Mouse (Mus musculus) myocyte (in vitro differentiated cells): ENCODE measurements around the gene Kcnn3. TPM values are rescaled to one million over a fixed set of nuclear protein-coding genes. Genes with fewer than 3 reads are reported as not detected.

Experiments used
- H3K27me3 ChIP-seq: one replicate; pipeline ENCODE4 v1.6.1; 2011; ENCODE audit not compliant: control insufficient read depth, insufficient read depth, insufficient read length
- H3K36me3 ChIP-seq: one replicate; pipeline ENCODE4 v1.6.1; 2011; ENCODE audit not compliant: control insufficient read depth, insufficient read depth
- H3K4me2 ChIP-seq: one replicate; pipeline ENCODE4 v1.6.1; 2011; ENCODE audit warnings: low read depth, control low read depth
- H3K4me3 ChIP-seq: one replicate; pipeline ENCODE4 v1.5.1; 2011; ENCODE audit warnings: mild to moderate bottlenecking, control low read depth, moderate library complexity
- H3K79me2 ChIP-seq: one replicate; pipeline ENCODE4 v1.6.1; 2011; ENCODE audit not compliant: control insufficient read depth, insufficient read depth
- H3ac ChIP-seq: one replicate; pipeline ENCODE4 v1.6.1; 2011; ENCODE audit not compliant: control insufficient read depth, insufficient read length
- CEBPB ChIP-seq: IDR thresholded peaks from 2 replicates; pipeline ENCODE4 v1.6.1; 2011; ENCODE audit warnings: mild to moderate bottlenecking, moderate library complexity; ENCODE audit not compliant: poor library complexity, insufficient read depth, severe bottlenecking
- E2F4 ChIP-seq: IDR thresholded peaks from one replicate; pipeline ENCODE4 v1.6.1; 2011; ENCODE audit warnings: mild to moderate bottlenecking, control low read depth, moderate library complexity; ENCODE audit not compliant: insufficient read depth
- MAX ChIP-seq: IDR thresholded peaks from one replicate; pipeline ENCODE4 v1.6.1; 2011; ENCODE audit warnings: low read depth, mild to moderate bottlenecking, control low read depth
- MYOD1 ChIP-seq, 3 experiments: IDR thresholded peaks; one replicate each; pipeline ENCODE4 v1.6.1; 2011; ENCODE audit warnings: control low read depth in 2 of 3, low read depth in 2 of 3, mild to moderate bottlenecking in 2 of 3, moderate library complexity in 1 of 3; ENCODE audit not compliant: insufficient read length in 2 of 3, control insufficient read depth in 1 of 3
- MYOG ChIP-seq, 3 experiments: IDR thresholded peaks; one replicate each; pipeline ENCODE4 v1.6.1; 2011; ENCODE audit warnings: control low read depth in 2 of 3, low read depth in 2 of 3, mild to moderate bottlenecking in 2 of 3; ENCODE audit not compliant: insufficient read length in 2 of 3, control insufficient read depth in 1 of 3, insufficient read depth in 1 of 3
- POLR2A ChIP-seq: IDR thresholded peaks from one replicate; pipeline ENCODE4 v1.6.1; 2011; ENCODE audit warnings: low read depth, mild to moderate bottlenecking, control low read depth, moderate library complexity; ENCODE audit not compliant: insufficient read length
- POLR2AphosphoS2 ChIP-seq: IDR thresholded peaks from one replicate; pipeline ENCODE4 v1.6.1; 2011; ENCODE audit warnings: low read depth, control low read depth; ENCODE audit not compliant: insufficient read length
- REST ChIP-seq: IDR thresholded peaks from one replicate; pipeline ENCODE4 v1.6.1; 2011; ENCODE audit warnings: mild to moderate bottlenecking, control low read depth, moderate library complexity; ENCODE audit not compliant: insufficient read depth, insufficient read length
- SRF ChIP-seq: IDR thresholded peaks from one replicate; pipeline ENCODE4 v1.6.1; 2011; ENCODE audit warnings: low read depth; ENCODE audit not compliant: control insufficient read depth, insufficient read length
- TCF12 ChIP-seq: IDR thresholded peaks from one replicate; pipeline ENCODE4 v1.6.1; 2011; ENCODE audit warnings: mild to moderate bottlenecking, control low read depth; ENCODE audit not compliant: poor library complexity, insufficient read depth, severe bottlenecking
- TCF3 ChIP-seq: IDR thresholded peaks from one replicate; pipeline ENCODE4 v1.6.1; 2011; ENCODE audit warnings: low read depth, control low read depth; ENCODE audit not compliant: insufficient read length
- USF1 ChIP-seq: IDR thresholded peaks from one replicate; pipeline ENCODE4 v1.6.1; 2011; ENCODE audit warnings: low read depth, mild to moderate bottlenecking, control low read depth, moderate library complexity
- polyA plus RNA-seq: library from polyadenylated mRNA; unstranded; fragments of >200 nt; fragmentation: generic; extraction: Trizol; gene quantifications from one replicate; pipeline ENCODE4 v1.2.1, GENCODE M21; 2012; ENCODE audit warnings: missing spikeins

The Kcnn3 gene
- polyA plus RNA-seq, 1 experiment: 0.68 TPM

DNA sequence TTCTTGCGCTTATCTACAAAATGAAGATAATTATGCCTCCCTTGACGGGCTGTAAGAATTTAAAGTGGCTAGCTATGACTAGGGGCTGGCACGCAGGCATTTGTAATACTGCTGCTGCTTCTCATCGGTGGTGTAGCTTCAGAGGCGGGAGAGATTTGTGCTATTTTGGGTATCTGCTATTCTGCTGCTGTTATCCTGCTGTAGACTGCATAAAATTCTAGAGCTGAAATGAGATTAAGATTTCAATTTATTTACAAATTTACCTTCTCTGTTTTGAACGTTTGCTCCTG, 195.9 kb downstream of the Kcnn3 start:
- no peak for TF ChIP-seq TCF12
- no peak for TF ChIP-seq POLR2AphosphoS2
- no peak for TF ChIP-seq SRF
- TF ChIP-seq MYOG (IDR thresholded peaks at IDR 0.05; ENCODE audit: control insufficient read depth in 1 of 3, insufficient read depth in 1 of 3, insufficient read length in 2 of 3, low read depth in 2 of 3): no peak
- TF ChIP-seq E2F4: no peak
- TF ChIP-seq TCF3: no peak
- TF ChIP-seq USF1: no peak
- TF ChIP-seq REST: no peak
- no peak for TF ChIP-seq MYOD1 (IDR thresholded peaks at IDR 0.05; ENCODE audit: control insufficient read depth in 1 of 3, insufficient read length in 2 of 3, low read depth in 2 of 3)
- TF ChIP-seq MAX: no peak
- no peak for TF ChIP-seq CEBPB
- TF ChIP-seq POLR2A: no peak

DNA sequence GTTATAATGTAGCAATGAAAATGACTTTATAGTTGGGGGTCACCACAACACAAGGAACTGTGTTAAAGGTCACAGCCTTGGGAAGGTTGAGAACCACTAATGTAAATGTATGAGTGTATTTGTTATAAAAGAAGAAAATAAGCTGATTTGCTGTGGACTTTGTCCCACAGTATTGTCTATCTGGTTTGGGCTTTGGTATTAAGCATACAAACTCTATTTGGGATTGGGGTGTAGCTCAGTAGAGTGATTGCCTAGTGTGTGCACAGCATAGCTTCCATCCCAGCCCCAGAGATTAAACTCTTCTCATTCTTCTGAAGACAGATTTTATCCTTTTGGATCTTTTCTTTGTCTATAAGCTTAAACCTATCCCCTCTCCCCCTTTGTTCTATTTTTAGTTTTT, 202.1 kb downstream of the Kcnn3 start:
- no peak overlapping the region for H3K4me3 ChIP-seq
- no peaks in the 10 kb centered on the region for H3K36me3 ChIP-seq
- no peak overlapping the region for H3ac ChIP-seq
- H3K4me2 ChIP-seq: no peak overlapping the region
- H3K27me3 ChIP-seq: no peaks in the 10 kb centered on the region
- TF ChIP-seq MAX: no peak
- TF ChIP-seq REST: no peak
- no peak for TF ChIP-seq SRF
- no peak for TF ChIP-seq POLR2AphosphoS2
- TF ChIP-seq CEBPB: no peak
- TF ChIP-seq MYOD1 (IDR thresholded peaks at IDR 0.05; ENCODE audit: control insufficient read depth in 1 of 3, insufficient read length in 2 of 3, low read depth in 2 of 3): no peak
- TF ChIP-seq TCF12: no peak
- no peak for TF ChIP-seq USF1
- TF ChIP-seq E2F4: no peak
- no peak for TF ChIP-seq TCF3
- no peak for TF ChIP-seq MYOG (IDR thresholded peaks at IDR 0.05; ENCODE audit: control insufficient read depth in 1 of 3, insufficient read depth in 1 of 3, insufficient read length in 2 of 3, low read depth in 2 of 3)
- TF ChIP-seq POLR2A: no peak
- peaks cover 68% of the 10 kb centered on the region for H3K79me2 ChIP-seq

More for the DNA sequence above, 195.9 kb downstream of the Kcnn3 start:
- H3K79me2 ChIP-seq: peaks cover 37% of the 10 kb centered on the region
- H3K27me3 ChIP-seq: peaks cover 3% of the 10 kb centered on the region
- no peaks in the 10 kb centered on the region for H3K36me3 ChIP-seq
- H3K4me3 ChIP-seq: peak overlapping the region; percentile 56
- H3K4me2 ChIP-seq: peak overlapping the region; percentile 83
- peak overlapping the region; percentile 54 for H3ac ChIP-seq

DNA sequence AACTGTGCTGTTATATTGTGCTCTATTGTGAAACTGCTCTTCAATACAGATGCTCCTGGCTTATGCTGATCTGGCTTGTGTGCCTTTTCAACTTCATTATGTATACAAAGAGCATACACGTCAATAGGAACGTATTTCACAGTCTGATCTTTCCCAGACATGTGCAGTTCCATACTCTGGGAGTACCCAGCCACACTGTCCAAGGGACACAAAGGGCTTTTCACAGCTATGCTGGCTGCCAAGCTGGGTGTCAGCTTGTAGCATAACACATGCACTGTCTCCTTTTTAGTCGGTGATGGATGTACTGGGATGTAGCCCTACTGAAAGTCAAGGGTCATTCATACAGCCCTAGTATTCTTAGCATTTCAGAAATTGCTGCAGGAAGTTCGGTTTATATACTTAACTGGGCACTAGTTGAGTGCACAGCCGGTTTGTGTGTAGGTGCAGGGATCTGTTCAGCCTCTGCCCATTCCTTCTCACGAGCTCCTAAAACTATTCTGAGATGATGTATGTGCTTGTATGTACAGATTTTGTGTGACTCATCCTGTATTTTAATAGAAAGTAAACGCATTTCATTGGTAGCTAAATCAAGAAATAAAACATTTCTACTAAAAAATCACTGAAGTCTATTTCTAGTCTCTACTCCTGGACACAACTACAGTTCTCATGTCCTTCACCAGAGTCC, 203.6 kb downstream of the Kcnn3 start:
- H3ac ChIP-seq: no peak overlapping the region
- H3K27me3 ChIP-seq: no peaks in the 10 kb centered on the region
- peaks cover 70% of the 10 kb centered on the region for H3K79me2 ChIP-seq
- H3K4me2 ChIP-seq: no peak overlapping the region
- no peak overlapping the region for H3K4me3 ChIP-seq
- no peak for TF ChIP-seq E2F4
- TF ChIP-seq REST: no peak
- no peak for TF ChIP-seq MYOG (IDR thresholded peaks at IDR 0.05; ENCODE audit: control insufficient read depth in 1 of 3, insufficient read depth in 1 of 3, insufficient read length in 2 of 3, low read depth in 2 of 3)
- no peak for TF ChIP-seq SRF
- no peak for TF ChIP-seq MAX
- no peak for TF ChIP-seq POLR2AphosphoS2
- no peak for TF ChIP-seq POLR2A
- TF ChIP-seq MYOD1 (IDR thresholded peaks at IDR 0.05; ENCODE audit: control insufficient read depth in 1 of 3, insufficient read length in 2 of 3, low read depth in 2 of 3): no peak
- no peak for TF ChIP-seq USF1
- TF ChIP-seq TCF3: no peak
- TF ChIP-seq CEBPB: no peak
- no peak for TF ChIP-seq TCF12
- no peaks in the 10 kb centered on the region for H3K36me3 ChIP-seq

Other genes with a start within 250 kb of the Kcnn3 start
- gene Slc50a1, start 249.6 kb upstream of the Kcnn3 start, polyA plus RNA-seq: 48.7 TPM
- gene Efna1, start 239.0 kb upstream of the Kcnn3 start, polyA plus RNA-seq: 8.2 TPM
- 1.8 TPM for gene Efna3, start 197.2 kb upstream of the Kcnn3 start, polyA plus RNA-seq
- gene Efna4, start 182.1 kb upstream of the Kcnn3 start, polyA plus RNA-seq: 5.4 TPM
- 78.4 TPM for gene Adam15, start 170.2 kb upstream of the Kcnn3 start, polyA plus RNA-seq
- gene Dcst2, start 158.2 kb upstream of the Kcnn3 start, polyA plus RNA-seq: 0.01 TPM
- gene Dcst1, start 154.9 kb upstream of the Kcnn3 start, polyA plus RNA-seq: 0.41 TPM
- gene Zbtb7b, start 125.4 kb upstream of the Kcnn3 start, polyA plus RNA-seq: 47.0 TPM
- not detected for gene Lenep, start 117.4 kb upstream of the Kcnn3 start, polyA plus RNA-seq
- gene Flad1, start 108.3 kb upstream of the Kcnn3 start, polyA plus RNA-seq: 19.8 TPM
- gene Cks1b, start 101.8 kb upstream of the Kcnn3 start, polyA plus RNA-seq: 113 TPM
- 95.5 TPM for gene Shc1, start 101.7 kb upstream of the Kcnn3 start, polyA plus RNA-seq
- 58.5 TPM for gene Pygo2, start 90.0 kb upstream of the Kcnn3 start, polyA plus RNA-seq
- gene Pbxip1, start 83.5 kb upstream of the Kcnn3 start, polyA plus RNA-seq: 159 TPM
- 67.9 TPM for gene Pmvk, start 65.6 kb upstream of the Kcnn3 start, polyA plus RNA-seq
- 12.5 TPM for gene Adar, start 194.9 kb downstream of the Kcnn3 start, polyA plus RNA-seq
- 0.42 TPM for gene Chrnb2, start 244.5 kb downstream of the Kcnn3 start, polyA plus RNA-seq